Mouse (Mus musculus): ENCODE results near the gene Wnt2. TPM values are rescaled to one million over a fixed set of nuclear protein-coding genes. Genes with fewer than 3 reads are reported as not detected.

Gene Wnt2
- total and polyA plus RNA-seq, 2 experiments from 2014 or later, result 1.2 to 1.8 TPM

- H3K4me3 ChIP-seq (ENCODE audit: low read depth, low read length), result no peak overlapping the region
- no peak for TF ChIP-seq CTCF (IDR thresholded peaks at IDR 0.05; ENCODE audit: low read depth)
- ATAC-seq (no peak), DNase-seq (no peak)
- H3K36me3 ChIP-seq (ENCODE audit: insufficient read depth), result no peaks in the 10 kb centered on the region
- WGBS, result 92% methylated on average over 6 of the region's 6 CpGs
- no peak overlapping the region for H3K27ac ChIP-seq (ENCODE audit: low read depth, low read length)
- H3K4me1 ChIP-seq (ENCODE audit: insufficient read depth), result no peaks in the 10 kb centered on the region
- no peak overlapping the region for H3K4me2 ChIP-seq (ENCODE audit: low read depth)
- no peak overlapping the region for H3K9ac ChIP-seq
- H3K27me3 ChIP-seq (ENCODE audit: insufficient read depth, low read length), result no peaks in the 10 kb centered on the region
- no peaks in the 10 kb centered on the region for H3K9me3 ChIP-seq (ENCODE audit: low read length)
Observed at GRCm38 (mm10) chr6:18002065-18002464, 28.3 kb downstream of the Wnt2 start.

GRCm38 (mm10) chr6:17998497-17998896, 31.9 kb downstream of the Wnt2 start:
- WGBS, result 72% methylated on average over 4 of the region's 4 CpGs

GRCm38 (mm10) chr6:17994956-17995790, 35.2 kb downstream of the Wnt2 start:
- ATAC-seq (no peak), DNase-seq (no peak)
- Histone ChIP-seq H3K9me3 (ENCODE audit: low read length) (no peaks in the 10 kb centered on the region), H3K4me3 (ENCODE audit: low read depth, low read length) (no peak overlapping the region), H3K27me3 (ENCODE audit: insufficient read depth, low read length) (no peaks in the 10 kb centered on the region), H3K27ac (ENCODE audit: low read depth, low read length) (no peak overlapping the region), H3K4me2 (ENCODE audit: low read depth) (no peak overlapping the region), H3K4me1 (ENCODE audit: insufficient read depth) (no peaks in the 10 kb centered on the region), H3K9ac (no peak overlapping the region), H3K36me3 (ENCODE audit: insufficient read depth) (no peaks in the 10 kb centered on the region)
- WGBS, result 31% methylated on average over 6 of the region's 6 CpGs
- TF ChIP-seq CTCF (IDR thresholded peaks at IDR 0.05; ENCODE audit: low read depth), result no peak

More at GRCm38 (mm10) chr6:17998497-17998896, 31.9 kb downstream of the Wnt2 start:
- TF ChIP-seq CTCF (IDR thresholded peaks at IDR 0.05; ENCODE audit: low read depth), result no peak
- Histone ChIP-seq H3K36me3 (ENCODE audit: insufficient read depth) (no peaks in the 10 kb centered on the region), H3K27me3 (ENCODE audit: insufficient read depth, low read length) (no peaks in the 10 kb centered on the region), H3K9ac (no peak overlapping the region), H3K27ac (ENCODE audit: low read depth, low read length) (no peak overlapping the region), H3K4me3 (ENCODE audit: low read depth, low read length) (no peak overlapping the region), H3K9me3 (ENCODE audit: low read length) (no peaks in the 10 kb centered on the region), H3K4me1 (ENCODE audit: insufficient read depth) (no peaks in the 10 kb centered on the region), H3K4me2 (ENCODE audit: low read depth) (no peak overlapping the region)
- ATAC-seq (no peak), DNase-seq (no peak)

- no peak overlapping the region for H3K4me2 ChIP-seq (ENCODE audit: low read depth)
- no peaks in the 10 kb centered on the region for H3K9me3 ChIP-seq (ENCODE audit: low read length)
- 73% methylated on average over 7 of the region's 7 CpGs for WGBS
- no peak overlapping the region for H3K27ac ChIP-seq (ENCODE audit: low read depth, low read length)
- no peaks in the 10 kb centered on the region for H3K36me3 ChIP-seq (ENCODE audit: insufficient read depth)
- TF ChIP-seq CTCF (IDR thresholded peaks at IDR 0.05; ENCODE audit: low read depth), result no peak
- H3K4me1 ChIP-seq (ENCODE audit: insufficient read depth), result no peaks in the 10 kb centered on the region
- H3K4me3 ChIP-seq (ENCODE audit: low read depth, low read length), result no peak overlapping the region
- H3K9ac ChIP-seq, result no peak overlapping the region
- H3K27me3 ChIP-seq (ENCODE audit: insufficient read depth, low read length), result no peaks in the 10 kb centered on the region
- ATAC-seq (no peak), DNase-seq (no peak)
Observed at GRCm38 (mm10) chr6:17991625-17992024, 38.8 kb downstream of the Wnt2 start.

GRCm38 (mm10) chr6:17990173-17991028, 40.0 kb downstream of the Wnt2 start:
- ATAC-seq (no peak), DNase-seq (no peak)
- Histone ChIP-seq H3K27me3 (ENCODE audit: insufficient read depth, low read length) (no peaks in the 10 kb centered on the region), H3K9me3 (ENCODE audit: low read length) (no peaks in the 10 kb centered on the region), H3K4me1 (ENCODE audit: insufficient read depth) (no peaks in the 10 kb centered on the region), H3K27ac (ENCODE audit: low read depth, low read length) (no peak overlapping the region), H3K9ac (no peak overlapping the region), H3K4me3 (ENCODE audit: low read depth, low read length) (no peak overlapping the region), H3K36me3 (ENCODE audit: insufficient read depth) (no peaks in the 10 kb centered on the region), H3K4me2 (ENCODE audit: low read depth) (no peak overlapping the region)
- WGBS, result 92% methylated on average over 9 of the region's 9 CpGs
- TF ChIP-seq CTCF (IDR thresholded peaks at IDR 0.05; ENCODE audit: low read depth), result no peak

GRCm38 (mm10) chr6:17979361-17979760, 51.0 kb downstream of the Wnt2 start:
- H3K27me3 ChIP-seq (ENCODE audit: insufficient read depth, low read length), result no peaks in the 10 kb centered on the region
- TF ChIP-seq CTCF (IDR thresholded peaks at IDR 0.05; ENCODE audit: low read depth), result no peak
- no peak for DNase-seq
- ATAC-seq, result no peak
- no peak overlapping the region for H3K4me2 ChIP-seq (ENCODE audit: low read depth)
- H3K27ac ChIP-seq (ENCODE audit: low read depth, low read length), result no peak overlapping the region
- 78% methylated on average over 1 of the region's 1 CpGs for WGBS
- H3K4me3 ChIP-seq (ENCODE audit: low read depth, low read length), result no peak overlapping the region
- 0 out of 2 replicates have a peak, but pooled peaks cover 2% of the 10 kb centered on the region for H3K9me3 ChIP-seq (ENCODE audit: low read length)
- no peaks in the 10 kb centered on the region for H3K4me1 ChIP-seq (ENCODE audit: insufficient read depth)
- no peaks in the 10 kb centered on the region for H3K36me3 ChIP-seq (ENCODE audit: insufficient read depth)
- H3K9ac ChIP-seq, result no peak overlapping the region

- Histone ChIP-seq H3K27me3 (ENCODE audit: insufficient read depth, low read length) (no peaks in the 10 kb centered on the region), H3K9ac (no peak overlapping the region), H3K36me3 (ENCODE audit: insufficient read depth) (no peaks in the 10 kb centered on the region), H3K4me1 (ENCODE audit: insufficient read depth) (no peaks in the 10 kb centered on the region), H3K4me2 (ENCODE audit: low read depth) (no peak overlapping the region), H3K9me3 (ENCODE audit: low read length) (0 out of 2 replicates have a peak, but pooled peaks cover 2% of the 10 kb centered on the region), H3K4me3 (ENCODE audit: low read depth, low read length) (no peak overlapping the region), H3K27ac (ENCODE audit: low read depth, low read length) (no peak overlapping the region)
- TF ChIP-seq CTCF (IDR thresholded peaks at IDR 0.05; ENCODE audit: low read depth), result no peak
- WGBS, result 68% methylated on average over 3 of the region's 3 CpGs
- ATAC-seq, result no peak
- no peak for DNase-seq
Observed at GRCm38 (mm10) chr6:17978881-17979280, 51.5 kb downstream of the Wnt2 start.

Data from forebrain, postnatal 0 days (tissue).